Mouse (Mus musculus): ENCODE data around the gene Brpf3.

GRCm38 (mm10) chr17:28761871-28762270 lies 39.0 kb upstream of the Brpf3 start:
- peak; percentile 93 for TF ChIP-seq CTCF (IDR thresholded peaks at IDR 0.05; ENCODE audit: insufficient read depth, low read length)
- TF ChIP-seq POLR2A (IDR thresholded peaks at IDR 0.05; ENCODE audit: borderline replicate concordance, extremely low read depth, low read depth, low read length), result no peak

Measured in lung, adult 2 months (tissue).